Mouse (Mus musculus): ENCODE measurements around the gene Eipr1.

The Eipr1 gene

GRCm38 (mm10) chr12:28823518-28823917 lies 71.9 kb downstream of the Eipr1 start:
- no peak for DNase-seq (ENCODE audit: low read depth, low spot score)

- DNase-seq (ENCODE audit: low read depth, low spot score): peak; percentile 13
These were observed 77.9 kb downstream of the Eipr1 start for GRCm38 (mm10) chr12:28829502-28829901.

- DNase-seq (ENCODE audit: low read depth, low spot score): no peak
These were observed 78.9 kb downstream of the Eipr1 start for GRCm38 (mm10) chr12:28830471-28830870.

- DNase-seq (ENCODE audit: low read depth, low spot score): peak; percentile 90
These were observed 79.6 kb downstream of the Eipr1 start for GRCm38 (mm10) chr12:28831066-28831733.

GRCm38 (mm10) chr12:28834266-28834665 lies 82.7 kb downstream of the Eipr1 start:
- no peak for DNase-seq (ENCODE audit: low read depth, low spot score)

- DNase-seq (ENCODE audit: low read depth, low spot score): no peak
These were observed 84.1 kb downstream of the Eipr1 start for GRCm38 (mm10) chr12:28835683-28836082.

GRCm38 (mm10) chr12:28838268-28838667 lies 86.7 kb downstream of the Eipr1 start:
- no peak for DNase-seq (ENCODE audit: low read depth, low spot score)

GRCm38 (mm10) chr12:28838971-28839370 lies 87.4 kb downstream of the Eipr1 start:
- DNase-seq (ENCODE audit: low read depth, low spot score): peak; percentile 22

GRCm38 (mm10) chr12:28841179-28841698 lies 89.6 kb downstream of the Eipr1 start:
- no peak for DNase-seq (ENCODE audit: low read depth, low spot score)

GRCm38 (mm10) chr12:28845811-28846210 lies 94.2 kb downstream of the Eipr1 start:
- no peak for DNase-seq (ENCODE audit: low read depth, low spot score)

GRCm38 (mm10) chr12:28847401-28847800 lies 95.8 kb downstream of the Eipr1 start:
- no peak for DNase-seq (ENCODE audit: low read depth, low spot score)

GRCm38 (mm10) chr12:28848726-28849612 lies 97.4 kb downstream of the Eipr1 start:
- no peak for DNase-seq (ENCODE audit: low read depth, low spot score)

GRCm38 (mm10) chr12:28859495-28860263 lies 108.1 kb downstream of the Eipr1 start:
- DNase-seq (ENCODE audit: low read depth, low spot score): no peak

- no peak for DNase-seq (ENCODE audit: low read depth, low spot score)
These were observed 108.6 kb downstream of the Eipr1 start for GRCm38 (mm10) chr12:28860264-28860560.

- no peak for DNase-seq (ENCODE audit: low read depth, low spot score)
These were observed 111.7 kb downstream of the Eipr1 start for GRCm38 (mm10) chr12:28863260-28863659.

GRCm38 (mm10) chr12:28866121-28866520 lies 114.5 kb downstream of the Eipr1 start:
- DNase-seq (ENCODE audit: low read depth, low spot score): no peak

GRCm38 (mm10) chr12:28868794-28869193 lies 117.2 kb downstream of the Eipr1 start:
- no peak for DNase-seq (ENCODE audit: low read depth, low spot score)

- no peak for DNase-seq (ENCODE audit: low read depth, low spot score)
These were observed 120.7 kb downstream of the Eipr1 start for GRCm38 (mm10) chr12:28872271-28872670.

- no peak for DNase-seq (ENCODE audit: low read depth, low spot score)
These were observed 123.2 kb downstream of the Eipr1 start for GRCm38 (mm10) chr12:28874781-28875251.

GRCm38 (mm10) chr12:28875471-28875870 lies 123.9 kb downstream of the Eipr1 start:
- DNase-seq (ENCODE audit: low read depth, low spot score): no peak

- DNase-seq (ENCODE audit: low read depth, low spot score): no peak
These were observed 128.9 kb downstream of the Eipr1 start for GRCm38 (mm10) chr12:28880471-28880870.

- DNase-seq (ENCODE audit: low read depth, low spot score): no peak
These were observed 136.1 kb downstream of the Eipr1 start for GRCm38 (mm10) chr12:28887712-28888111.

Measured in 3T3-L1 (cell line).